ENCODE assay signal across 14 mouse cellular contexts in the genomic region with DNA sequence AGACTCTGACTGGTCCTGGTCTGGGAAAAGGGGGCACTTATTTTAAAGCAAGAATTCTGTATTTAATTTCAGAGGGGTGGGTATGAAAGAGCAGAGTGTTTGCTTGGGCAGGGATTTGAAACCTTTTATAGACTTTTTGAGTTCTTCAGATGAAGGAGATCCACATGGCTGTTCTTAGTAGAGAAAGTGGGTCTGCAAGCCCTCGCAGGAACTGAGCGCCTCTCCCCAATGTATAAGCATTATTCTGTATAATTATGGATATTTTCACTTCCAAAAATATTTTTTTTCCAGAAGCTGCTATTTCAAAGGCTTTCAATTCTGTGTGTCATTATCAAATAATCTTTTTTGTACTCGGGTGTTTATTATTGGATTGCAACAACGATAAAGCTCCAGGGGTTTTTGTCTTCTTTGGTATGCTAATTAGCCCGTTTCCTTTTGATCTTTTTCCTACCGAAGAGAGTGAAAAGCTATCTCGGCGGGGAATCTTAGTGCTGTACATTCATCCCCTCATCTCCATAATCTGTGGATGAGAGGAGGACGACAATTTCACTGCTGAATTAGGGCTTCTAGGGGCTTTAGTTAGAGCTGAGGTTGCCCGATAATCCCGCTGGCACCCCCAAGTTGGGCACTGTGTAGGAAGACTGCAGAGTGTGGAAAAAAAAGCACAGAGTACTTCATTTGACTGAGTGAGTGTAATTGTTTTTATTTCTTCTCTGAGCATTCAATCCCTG.
DNase-seq lines count a peak whose midpoint lies in the region; ATAC-seq and TF ChIP-seq lines count a peak whose summit lies in the region.
"Had no signal": no experiment of that assay in that cellular context is flagged by ENCODE, and none has a peak within 500 bp of the region (broad histone marks: within the 10 kb centered on the region; RNA-seq: fewer than 3 reads in every experiment).

No protein-coding gene starts in this region.

- H3K9me3 ChIP-seq in forebrain, embryonic 14.5 days (replicated peaks; ENCODE audit: control insufficient read depth, low read length) = no peaks in the 10 kb centered on the region
- H3K9me3 ChIP-seq in midbrain, embryonic 10.5 days (replicated peaks) = no peaks in the 10 kb centered on the region
- no peaks in the 10 kb centered on the region for H3K9me3 ChIP-seq in heart, embryonic 12.5 days (replicated peaks)

- no peaks in the 10 kb centered on the region for H3K27me3 ChIP-seq in forebrain, embryonic 14.5 days (replicated peaks; ENCODE audit: control insufficient read depth, insufficient read depth, low read length)
- H3K27me3 ChIP-seq in midbrain, embryonic 10.5 days (ENCODE audit: low read depth, poor library complexity, severe bottlenecking) = no peaks in the 10 kb centered on the region; the same call in 1 of the 2 replicates
- H3K27me3 ChIP-seq in kidney, adult 2 months (replicated peaks; ENCODE audit: control insufficient read depth, insufficient read depth, low read length) = no peaks in the 10 kb centered on the region; the same call in 1 of the 2 replicates
- no peaks in the 10 kb centered on the region for H3K27me3 ChIP-seq in heart, embryonic 12.5 days (replicated peaks)

- no peak overlapping the region; the same call in 1 of the 2 replicates for H3K27ac ChIP-seq in forebrain, embryonic 14.5 days (ENCODE audit: low read depth, low read length)
- H3K27ac ChIP-seq in midbrain, embryonic 10.5 days (replicated peaks) = peak overlapping the region; percentile 57; the same call in 1 of the 2 replicates
- H3K27ac ChIP-seq in kidney, adult 2 months (ENCODE audit: insufficient read depth, low read depth, low read length) = no peak overlapping the region
- no peak overlapping the region for H3K27ac ChIP-seq in heart, embryonic 12.5 days (ENCODE audit: poor library complexity, severe bottlenecking)
- H3K27ac ChIP-seq: left cerebral cortex, adult 2 months had no signal

- no peak for TF ChIP-seq CTCF in kidney, adult 2 months (conservative IDR thresholded peaks at IDR 0.05; ENCODE audit: insufficient read depth, insufficient read length, low read depth, low read length)

- no peak overlapping the region for H3K4me3 ChIP-seq in forebrain, embryonic 14.5 days (ENCODE audit: low read depth, low read length)
- H3K4me3 ChIP-seq in midbrain, embryonic 10.5 days = peak overlapping the region; percentile 27; the same call in 1 of the 2 replicates
- no peak overlapping the region for H3K4me3 ChIP-seq in kidney, adult 2 months (ENCODE audit: insufficient read depth, low read depth, low read length)
- no peak overlapping the region for H3K4me3 ChIP-seq in heart, embryonic 12.5 days
- H3K4me3 ChIP-seq: left cerebral cortex, adult 2 months had no signal

- no peaks in the 10 kb centered on the region for H3K36me3 ChIP-seq in forebrain, embryonic 14.5 days (ENCODE audit: control insufficient read depth, insufficient read depth, low read length)
- H3K36me3 ChIP-seq in midbrain, embryonic 10.5 days = no peaks in the 10 kb centered on the region
- H3K36me3 ChIP-seq in kidney, adult 2 months (ENCODE audit: control insufficient read depth, insufficient read depth, low read length) = no peaks in the 10 kb centered on the region
- H3K36me3 ChIP-seq in heart, embryonic 12.5 days = no peaks in the 10 kb centered on the region

- no peak for TF ChIP-seq POLR2A in kidney, adult 2 months (IDR thresholded peaks at IDR 0.05; ENCODE audit: low read depth, low read length)

- H3K4me1 ChIP-seq in forebrain, embryonic 14.5 days (ENCODE audit: control insufficient read depth, insufficient read depth, low read length) = peaks cover 11% of the 10 kb centered on the region; the same call in 1 of the 2 replicates
- peaks cover 58% of the 10 kb centered on the region for H3K4me1 ChIP-seq in midbrain, embryonic 10.5 days
- no peaks in the 10 kb centered on the region for H3K4me1 ChIP-seq in kidney, adult 2 months (ENCODE audit: control insufficient read depth, insufficient read depth, low read length)
- H3K4me1 ChIP-seq in heart, embryonic 12.5 days (replicated peaks) = no peaks in the 10 kb centered on the region

- ATAC-seq in forebrain, embryonic 14.5 days = peak; percentile 50; the same call in 1 of the 2 replicates
- no peak for ATAC-seq in erythroblast, adult 5-6 weeks (replicated peaks; ENCODE audit: low FRiP score, poor library complexity, severe bottlenecking)
- ATAC-seq in heart, embryonic 12.5 days (ENCODE audit: insufficient number of reproducible peaks, low FRiP score) = no peak

- WGBS in forebrain, embryonic 14.5 days = 1% methylated on average over 11 of the region's 11 CpGs
- 4% methylated on average over 11 of the region's 11 CpGs for WGBS in midbrain, embryonic 10.5 days
- WGBS in kidney, adult 2 months = 33% methylated on average over 11 of the region's 11 CpGs
- WGBS in heart, embryonic 12.5 days = 15% methylated on average over 11 of the region's 11 CpGs

- no peak overlapping the region for H3K9ac ChIP-seq in forebrain, embryonic 14.5 days (ENCODE audit: low read length)
- H3K9ac ChIP-seq in heart, embryonic 12.5 days = no peak overlapping the region

- peak overlapping the region; percentile 18 for H3K4me2 ChIP-seq in forebrain, embryonic 14.5 days (ENCODE audit: low read length)
- no peak overlapping the region for H3K4me2 ChIP-seq in heart, embryonic 12.5 days
- H3K4me2 ChIP-seq: liver, embryonic 11.5 days had no signal

- DNase-seq in retina, postnatal 1 day = peak; percentile 47
- DNase-seq in retina, embryonic 14.5 days (ENCODE audit: low spot score) = no peak
- DNase-seq in forebrain, embryonic 14.5 days (ENCODE audit: low spot score) = peak; percentile 81
- DNase-seq in midbrain, embryonic 10.5 days (ENCODE audit: low spot score) = peak; percentile 34
- DNase-seq in Muller cell, postnatal 12 days (ENCODE audit: inconsistent ontology term) = no peak
- DNase-seq in kidney, adult 2 months = no peak
- DNase-seq: adrenal gland, postnatal 14 days; B cell, adult 2 months; cerebellum, adult 8-10 months; kidney, postnatal 14 days had no signal

Comparison
In these comparisons a context has a peak if more than half of its experiments do, and no peak if none do; other contexts are left out.
1. DNase-seq: peak in retina, postnatal 1 day (single experiment), forebrain, embryonic 14.5 days (single experiment) and midbrain, embryonic 10.5 days (single experiment); none in retina, embryonic 14.5 days (single experiment), Muller cell, postnatal 12 days (single experiment) and kidney, adult 2 months (single experiment).